Comparison of ENCODE assay signal across 2 mouse cellular contexts in the genomic region with DNA sequence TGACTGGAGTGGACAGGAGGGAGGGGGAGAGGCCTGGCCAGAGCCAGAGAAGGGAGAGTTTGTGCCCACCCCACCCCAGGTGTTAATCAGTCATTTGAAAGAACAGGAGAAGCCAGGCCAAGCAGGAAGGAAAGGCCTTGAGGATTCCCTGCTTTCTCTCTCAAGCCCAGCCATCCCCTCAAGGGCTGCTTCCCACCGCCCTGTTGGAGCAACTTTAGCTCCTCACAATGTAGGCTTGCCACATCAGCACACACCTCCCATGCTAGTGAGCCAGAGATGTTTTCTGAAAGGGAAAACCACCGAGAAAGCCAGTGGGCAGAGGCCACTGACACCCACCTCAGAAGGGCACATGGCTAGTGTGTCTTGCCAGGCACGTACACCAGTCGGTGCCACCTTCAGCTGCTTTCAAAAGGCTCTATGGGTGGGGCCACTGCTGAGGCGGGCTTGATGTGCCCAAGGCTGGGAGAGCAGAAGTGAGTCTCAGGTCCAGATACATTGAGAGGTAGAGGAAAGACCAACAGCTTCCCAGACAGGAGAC. TPM values are rescaled to one million over a fixed set of nuclear protein-coding genes. Genes with fewer than 3 reads are reported as not detected.
"Had no signal": no experiment of that assay in that cellular context is flagged by ENCODE, and none has a peak within 500 bp of the region (broad histone marks: within the 10 kb centered on the region; RNA-seq: fewer than 3 reads in every experiment).

No protein-coding gene starts in this region.

RNA-seq across cellular contexts. Expression of a gene that starts 28.7 kb away (rescaled TPM):
- polyA plus RNA-seq: neural tube, embryonic 14.5 days had no signal

RNA-seq across cellular contexts. Expression of a gene that starts 44.6 kb away (rescaled TPM):
- total RNA-seq: neutrophil, adult 5-6 weeks had no signal
